Mouse (Mus musculus): Measurements from ENCODE around the gene Myo1a.
"Not testable (repeated sequence)": the region's sequence is repeated elsewhere in the genome, so short reads cannot be mapped to it uniquely, and the experiment has no call there.

Gene Myo1a

GRCm38 (mm10) chr10:127755770-127756468, 50.9 kb downstream of the Myo1a start:
- in situ Hi-C loops (cut with MboI, MseI): no loop called here

DNA sequence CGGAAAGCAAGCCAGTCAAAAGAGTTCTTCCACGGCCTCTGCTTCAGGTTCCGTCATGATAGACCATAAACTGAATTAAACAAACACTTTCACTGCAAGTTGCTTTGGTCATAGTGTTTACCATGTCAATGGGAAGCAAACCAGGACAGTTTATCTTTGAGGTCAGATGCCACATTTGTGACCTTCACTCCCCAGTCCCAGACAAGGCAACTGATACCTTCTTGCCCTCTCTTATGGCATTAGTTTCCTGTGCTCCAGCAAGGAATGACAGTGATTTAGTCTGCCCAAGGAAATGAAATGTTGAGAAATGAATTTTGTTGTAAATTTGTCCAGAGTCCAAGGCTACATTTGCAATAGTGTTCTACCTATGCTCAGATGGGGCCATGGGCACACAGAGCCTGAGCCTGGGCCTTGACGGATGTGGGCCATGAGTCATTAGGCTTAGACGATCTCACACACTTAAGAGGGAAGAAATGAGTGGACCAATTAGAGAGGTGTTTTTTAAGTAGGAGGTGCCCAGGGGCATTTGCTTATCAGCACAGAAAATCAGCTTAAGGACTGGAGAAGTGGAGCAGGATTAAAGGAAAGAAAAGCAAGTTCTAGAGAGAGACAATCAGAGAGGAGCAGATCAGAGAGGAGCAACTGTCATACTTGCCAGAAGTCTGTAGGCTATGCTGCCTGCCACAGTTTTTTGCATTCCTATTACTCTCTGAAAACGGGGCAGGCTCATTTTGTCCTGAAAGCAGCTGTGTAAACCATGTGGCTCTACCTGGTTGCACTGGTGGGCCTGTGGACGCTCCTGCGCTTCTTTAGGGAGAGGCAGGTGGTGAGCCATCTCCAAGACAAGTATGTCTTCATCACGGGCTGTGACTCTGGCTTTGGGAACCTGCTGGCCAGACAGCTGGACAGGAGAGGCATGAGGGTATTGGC, 54.5 kb downstream of the Myo1a start, which contains the start of the genes Rdh1 and Rdh16f1:
Gene Rdh1 (plus strand): TSS at position 541 of the 930 bp plus-strand sequence.
Gene Rdh16f1 (plus strand): TSS at position 607 of the 930 bp plus-strand sequence.
- in situ Hi-C loops (cut with MboI, MseI): no loop called here

- in situ Hi-C loops (cut with MboI, MseI): not testable (repeated sequence)
Observed at GRCm38 (mm10) chr10:127762926-127763325, 58.0 kb downstream of the Myo1a start.

GRCm38 (mm10) chr10:127763914-127764680, 59.1 kb downstream of the Myo1a start:
- in situ Hi-C loops (cut with MboI, MseI): no loop called here

GRCm38 (mm10) chr10:127766564-127766963, 61.6 kb downstream of the Myo1a start:
- in situ Hi-C loops (cut with MboI, MseI): no loop called here
